Mouse (Mus musculus) CD4-positive, CD25-positive, alpha-beta regulatory T cell, adult 4 months (primary cell): Measurements from ENCODE around the gene Snx11. TPM values are rescaled to one million over a fixed set of nuclear protein-coding genes. Genes with fewer than 3 reads are reported as not detected.
A peak's percentile ranks its signal among the peaks of the same experiment; 100 is the strongest.
"Not testable (repeated sequence)": the region's sequence is repeated elsewhere in the genome, so short reads cannot be mapped to it uniquely, and the experiment has no call there.

Source experiments
- ATAC-seq: one replicate; pipeline ENCODE4 v1.8.0; 2017
- polyA plus RNA-seq, 2 experiments: library from polyadenylated mRNA; unstranded; fragments of 100-300 nt; shearing (Covaris generic); gene quantifications; one replicate each; pipeline ENCODE4 v1.2.1; 2017

Gene Snx11
- polyA plus RNA-seq, 2 experiments from 2014 or later, result 11.7 to 21.8 TPM

GRCm38 (mm10) chr11:96795491-96795890 is 18.1 kb upstream of the Snx11 start:
- no peak for ATAC-seq

- ATAC-seq, result no peak
Observed at GRCm38 (mm10) chr11:96790681-96791080, 13.3 kb upstream of the Snx11 start.

- no peak for ATAC-seq
Observed at GRCm38 (mm10) chr11:96789990-96790389, 12.6 kb upstream of the Snx11 start.

GRCm38 (mm10) chr11:96788871-96789795 is 11.8 kb upstream of the Snx11 start, which contains the start of gene Cbx1:
Cbx1 (plus strand) TSS chr11:96789127.
- peak; percentile 97 for ATAC-seq

- no peak for ATAC-seq
Observed at GRCm38 (mm10) chr11:96786731-96787450, 9.5 kb upstream of the Snx11 start.

- ATAC-seq, result not testable (repeated sequence)
Observed at GRCm38 (mm10) chr11:96784847-96785246, 7.5 kb upstream of the Snx11 start.

GRCm38 (mm10) chr11:96781425-96781824 is 4.1 kb upstream of the Snx11 start:
- no peak for ATAC-seq

GRCm38 (mm10) chr11:96780306-96780705 is 2.9 kb upstream of the Snx11 start:
- ATAC-seq, result no peak

- ATAC-seq, result not testable (repeated sequence)
Observed at GRCm38 (mm10) chr11:96778061-96778627, 785 bp upstream of the Snx11 start.

GRCm38 (mm10) chr11:96776068-96776467 is 1.3 kb downstream of the Snx11 start:
- no peak for ATAC-seq

- ATAC-seq, result peak; percentile 11
Observed at GRCm38 (mm10) chr11:96775665-96776064, 1.7 kb downstream of the Snx11 start.

- no peak for ATAC-seq
Observed at GRCm38 (mm10) chr11:96775063-96775462, 2.3 kb downstream of the Snx11 start.

GRCm38 (mm10) chr11:96774536-96774935 is 2.8 kb downstream of the Snx11 start:
- no peak for ATAC-seq

- ATAC-seq, result no peak
Observed at GRCm38 (mm10) chr11:96772413-96772812, 4.9 kb downstream of the Snx11 start.

GRCm38 (mm10) chr11:96771274-96771975 is 5.9 kb downstream of the Snx11 start:
- no peak for ATAC-seq

- ATAC-seq, result no peak
Observed at GRCm38 (mm10) chr11:96768240-96768639, 9.1 kb downstream of the Snx11 start.

GRCm38 (mm10) chr11:96767096-96767495 is 10.3 kb downstream of the Snx11 start:
- ATAC-seq, result no peak

GRCm38 (mm10) chr11:96766555-96766954 is 10.8 kb downstream of the Snx11 start:
- ATAC-seq, result no peak

GRCm38 (mm10) chr11:96765645-96766044 is 11.7 kb downstream of the Snx11 start:
- no peak for ATAC-seq

- ATAC-seq, result no peak
Observed at GRCm38 (mm10) chr11:96764511-96765350, 12.6 kb downstream of the Snx11 start.

- no peak for ATAC-seq
Observed at GRCm38 (mm10) chr11:96762742-96763470, 14.5 kb downstream of the Snx11 start.
